Mouse (Mus musculus): ENCODE data around the gene Acrv1.
A peak's percentile ranks its signal among the peaks of the same experiment; 100 is the strongest.
"Not testable (repeated sequence)": the region's sequence is repeated elsewhere in the genome, so short reads cannot be mapped to it uniquely, and the experiment has no call there.

Gene Acrv1

GRCm38 (mm10) chr9:36692920-36693319, at the start of gene Acrv1:
Gene Acrv1, plus strand, starts transcription at chr9:36693220.
- no peak for DNase-seq (ENCODE audit: low read depth)

DNA sequence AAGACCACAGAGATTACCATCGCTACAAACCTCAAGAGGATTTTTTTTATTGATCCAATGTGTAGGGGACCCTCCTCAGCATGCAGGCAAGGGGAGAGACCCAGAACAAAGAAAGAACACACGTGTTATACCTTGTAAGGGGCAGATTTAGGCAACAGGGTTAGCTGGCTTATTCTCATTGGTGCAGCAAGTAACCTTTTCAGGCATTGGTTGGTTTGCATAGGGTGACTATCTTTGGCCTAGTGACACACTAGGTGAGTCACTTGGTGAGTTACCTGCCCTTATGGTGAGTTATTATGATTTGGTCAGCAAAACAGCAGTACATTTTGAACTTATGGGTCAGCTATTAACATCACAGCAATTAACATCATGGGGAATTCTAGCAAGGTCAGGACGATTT, 49.7 kb upstream of the Acrv1 start, which contains the start of gene A630095E13Rik:
TSS of gene A630095E13Rik (minus strand) at position 101 of the 400 bp plus-strand sequence.
- not testable (repeated sequence) for DNase-seq (ENCODE audit: low read depth)

DNA sequence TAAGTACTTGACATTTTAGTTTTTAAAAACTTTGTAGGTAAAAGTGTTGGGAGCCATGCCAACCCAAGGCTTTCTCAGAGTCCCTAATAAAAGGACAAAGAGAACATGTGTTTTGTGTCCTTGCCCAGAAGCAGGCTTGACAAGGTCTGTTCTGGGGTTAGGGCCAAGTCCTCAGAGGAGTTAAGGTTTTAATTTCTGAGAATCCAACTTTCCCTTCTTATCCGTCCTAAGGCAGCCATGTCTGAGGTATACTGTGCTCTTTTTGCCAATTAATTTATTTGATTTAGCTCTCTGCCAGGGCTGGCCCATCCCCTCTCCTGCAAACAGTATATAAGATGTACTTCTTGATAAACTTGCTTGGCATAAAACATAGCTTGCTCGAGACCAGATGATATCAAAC, 11.6 kb upstream of the Acrv1 start:
- DNase-seq (ENCODE audit: low read depth): no peak

- peak; percentile 5 for DNase-seq (ENCODE audit: low read depth)
Observed at GRCm38 (mm10) chr9:36687329-36687728, 5.7 kb upstream of the Acrv1 start.

DNA sequence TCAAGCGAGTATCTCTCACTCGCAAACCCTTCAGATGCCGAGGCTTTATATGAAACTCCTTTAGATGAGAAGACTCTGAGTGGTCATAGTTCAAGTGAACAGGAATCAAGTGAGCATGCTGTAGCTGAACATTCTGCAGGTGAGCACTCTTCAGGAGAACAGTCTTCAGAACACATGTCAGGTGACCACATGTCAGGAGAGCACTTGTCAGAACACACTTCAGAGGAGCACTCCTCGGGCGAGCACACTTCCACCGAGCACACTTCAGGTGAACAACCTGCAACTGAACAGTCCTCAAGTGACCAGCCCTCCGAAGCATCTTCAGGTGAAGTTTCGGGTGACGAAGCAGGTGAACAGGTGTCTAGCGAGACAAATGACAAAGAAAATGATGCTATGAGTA, 1.3 kb downstream of the Acrv1 start:
- no peak for DNase-seq (ENCODE audit: low read depth)

DNA sequence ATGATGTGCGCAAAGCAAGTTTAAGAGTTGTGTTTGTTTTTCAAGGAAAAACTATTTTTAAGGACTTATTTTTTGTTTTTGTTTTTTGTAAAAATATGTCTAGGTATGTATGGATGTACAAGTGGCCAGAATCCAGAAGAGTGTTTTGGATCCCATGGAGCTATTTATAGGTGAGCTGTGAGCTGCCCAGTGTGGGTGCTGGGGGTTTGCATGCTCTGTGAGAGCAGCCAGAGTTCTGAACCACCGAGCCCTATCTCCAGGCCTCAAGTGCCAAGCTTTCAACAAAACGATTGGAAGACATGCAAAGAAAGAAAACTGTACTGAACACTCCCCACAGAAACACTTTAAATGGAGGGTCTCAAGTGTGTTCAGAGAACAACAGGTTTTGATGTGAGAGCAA, 12.9 kb downstream of the Acrv1 start:
- no peak for DNase-seq (ENCODE audit: low read depth)

DNA sequence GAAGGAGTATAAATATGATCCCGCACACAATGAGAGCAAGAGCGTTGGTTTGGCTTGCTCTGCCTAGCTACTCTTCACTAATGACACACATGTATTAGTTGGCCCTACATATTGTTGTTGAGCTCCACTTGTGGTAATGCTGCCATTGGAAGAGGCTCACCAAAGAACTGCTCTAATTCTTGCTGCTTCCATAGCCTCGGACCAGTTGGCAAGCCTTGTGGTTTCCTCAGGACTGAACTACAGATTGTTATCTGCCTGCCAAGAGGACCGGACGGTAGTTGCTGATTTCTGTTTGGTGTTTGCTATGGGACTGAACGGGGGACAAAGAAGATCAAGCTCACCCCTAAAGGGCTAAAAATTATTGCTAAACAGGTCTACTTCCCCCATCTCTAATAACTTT, 14.3 kb downstream of the Acrv1 start:
- DNase-seq (ENCODE audit: low read depth): no peak

DNA sequence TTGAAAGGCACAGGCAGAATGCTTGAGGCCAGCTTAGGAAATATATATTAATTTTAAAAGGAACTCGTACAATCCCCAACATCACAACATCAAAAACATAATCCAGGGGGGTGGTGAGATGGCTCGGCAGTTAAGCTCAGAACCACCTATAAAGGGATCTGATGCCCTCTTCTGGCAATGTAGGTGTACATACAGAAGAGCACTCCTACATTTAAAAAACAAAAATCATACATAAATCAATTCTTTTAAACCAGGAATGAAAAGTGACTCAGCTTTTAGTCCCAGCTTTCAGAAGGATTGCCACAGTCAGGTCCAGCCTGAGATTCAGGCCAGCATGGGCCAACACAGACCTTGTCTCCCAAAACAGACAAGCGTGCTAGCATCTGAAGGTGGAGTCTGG, 23.6 kb downstream of the Acrv1 start:
- no peak for DNase-seq (ENCODE audit: low read depth)

GRCm38 (mm10) chr9:36726131-36727033, 33.4 kb downstream of the Acrv1 start:
- peak; percentile 92 for DNase-seq (ENCODE audit: low read depth)

DNA sequence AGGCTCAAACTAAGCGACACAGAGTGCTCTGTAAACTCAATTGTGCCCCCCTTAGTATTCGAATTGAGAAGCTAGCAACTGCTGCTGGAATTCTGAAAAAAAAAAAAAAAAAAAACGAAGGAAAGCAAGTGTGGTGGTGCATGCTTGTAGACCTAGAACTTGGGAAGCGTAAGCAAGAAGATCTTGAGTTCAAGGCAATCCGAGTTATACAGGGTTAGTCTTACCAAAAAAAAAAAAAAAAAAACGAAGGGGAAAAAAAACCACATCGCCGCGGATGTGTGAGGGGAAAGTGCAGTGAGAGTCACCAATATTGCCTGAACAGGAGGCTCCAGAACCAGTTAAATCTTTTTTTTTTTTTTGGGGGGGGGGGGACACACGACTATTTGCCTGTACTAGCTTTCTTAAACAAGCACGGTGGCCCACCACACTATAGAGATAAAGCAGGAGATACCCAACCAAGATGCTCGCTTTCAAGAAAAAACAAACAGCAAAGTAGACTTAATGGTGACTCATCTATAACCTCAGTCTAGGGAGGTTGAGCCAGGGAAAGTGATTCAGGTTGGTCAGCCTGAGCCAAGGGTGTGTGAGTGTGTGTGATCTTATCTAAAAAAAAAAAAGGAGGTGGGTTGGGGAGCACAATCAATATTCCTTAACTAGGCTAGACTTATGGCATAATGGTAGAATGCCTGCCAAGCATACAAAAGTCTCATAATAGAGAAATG, 34.2 kb downstream of the Acrv1 start, which contains the start of gene Chek1:
TSS of gene Chek1 (minus strand) at position 32 of the 722 bp plus-strand sequence.
- peak; percentile 52 for DNase-seq (ENCODE audit: low read depth)

Data from induced T-regulatory cell, adult 2 months (primary cell).